Mouse (Mus musculus): ENCODE results near the gene Degs2. TPM values are rescaled to one million over a fixed set of nuclear protein-coding genes. Genes with fewer than 3 reads are reported as not detected.
A peak's percentile ranks its signal among the peaks of the same experiment; 100 is the strongest.

The Degs2 gene
- polyA plus RNA-seq, 1 experiment from 2014 or later, result 1.2 TPM

- H3K4me1 ChIP-seq (ENCODE audit: control insufficient read depth, low read depth, low read length), result peaks cover 5% of the 10 kb centered on the region
- no peak overlapping the region for H3K4me2 ChIP-seq (ENCODE audit: low read depth, low read length)
- H3K36me3 ChIP-seq (ENCODE audit: control insufficient read depth, insufficient read depth), result no peaks in the 10 kb centered on the region
- no peak overlapping the region for H3K9ac ChIP-seq (ENCODE audit: low read depth, low read length)
- no peak for ATAC-seq (ENCODE audit: low read depth)
- no peaks in the 10 kb centered on the region for H3K9me3 ChIP-seq (replicated peaks; ENCODE audit: control insufficient read depth, low read length)
- 19% methylated on average over 11 of the region's 11 CpGs for WGBS (ENCODE audit: insufficient replicate concordance)
- no peak overlapping the region for H3K4me3 ChIP-seq (ENCODE audit: low read depth, low read length)
- H3K27me3 ChIP-seq (ENCODE audit: control insufficient read depth, insufficient read depth, low read depth, low read length), result no peaks in the 10 kb centered on the region
- H3K27ac ChIP-seq (ENCODE audit: low read length), result no peak overlapping the region
Observed at GRCm38 (mm10) chr12:108653358-108654335, 48.5 kb downstream of the Degs2 start.

- Histone ChIP-seq H3K4me2 (ENCODE audit: low read depth, low read length) (no peak overlapping the region), H3K36me3 (ENCODE audit: control insufficient read depth, insufficient read depth) (no peaks in the 10 kb centered on the region), H3K4me3 (ENCODE audit: low read depth, low read length) (no peak overlapping the region), H3K9me3 (replicated peaks; ENCODE audit: control insufficient read depth, low read length) (no peaks in the 10 kb centered on the region), H3K4me1 (ENCODE audit: control insufficient read depth, low read depth, low read length) (peaks cover 5% of the 10 kb centered on the region), H3K27me3 (ENCODE audit: control insufficient read depth, insufficient read depth, low read depth, low read length) (no peaks in the 10 kb centered on the region), H3K9ac (ENCODE audit: low read depth, low read length) (no peak overlapping the region), H3K27ac (ENCODE audit: low read length) (no peak overlapping the region)
- 55% methylated on average over 7 of the region's 7 CpGs for WGBS (ENCODE audit: insufficient replicate concordance)
- ATAC-seq (ENCODE audit: low read depth), result peak; percentile 41; the same call in 1 of the 2 replicates
Observed at GRCm38 (mm10) chr12:108651053-108651660, 51.0 kb downstream of the Degs2 start.

GRCm38 (mm10) chr12:108647784-108648183, 54.3 kb downstream of the Degs2 start:
- ATAC-seq (ENCODE audit: low read depth), result no peak
- Histone ChIP-seq H3K9me3 (replicated peaks; ENCODE audit: control insufficient read depth, low read length) (no peaks in the 10 kb centered on the region), H3K27ac (ENCODE audit: low read length) (no peak overlapping the region), H3K9ac (ENCODE audit: low read depth, low read length) (no peak overlapping the region), H3K4me1 (ENCODE audit: control insufficient read depth, low read depth, low read length) (no peaks in the 10 kb centered on the region), H3K4me3 (ENCODE audit: low read depth, low read length) (no peak overlapping the region), H3K4me2 (ENCODE audit: low read depth, low read length) (no peak overlapping the region), H3K27me3 (ENCODE audit: control insufficient read depth, insufficient read depth, low read depth, low read length) (no peaks in the 10 kb centered on the region), H3K36me3 (ENCODE audit: control insufficient read depth, insufficient read depth) (no peaks in the 10 kb centered on the region)

DNA sequence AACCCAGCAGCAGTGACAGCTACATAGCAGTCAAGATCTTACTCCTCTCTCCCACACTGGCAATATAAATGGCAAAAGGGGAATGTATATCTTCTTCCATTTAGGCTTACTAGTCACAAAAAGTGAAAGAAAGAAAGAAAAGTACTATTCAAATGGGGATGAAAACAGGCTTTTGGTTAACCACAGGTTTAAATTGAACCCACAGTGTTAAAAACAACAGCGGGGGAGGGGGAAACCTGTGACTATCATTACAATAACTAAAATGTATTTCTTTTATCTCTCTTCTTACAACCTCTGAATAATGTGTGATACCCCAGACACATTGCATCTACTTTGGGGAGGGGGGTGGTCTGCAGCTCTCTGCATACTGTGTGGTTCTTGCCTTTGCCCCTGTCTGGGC, 55.9 kb downstream of the Degs2 start:
- no peak for ATAC-seq (ENCODE audit: low read depth)
- WGBS (ENCODE audit: insufficient replicate concordance), result 70% methylated on average over 1 of the region's 1 CpGs
- Histone ChIP-seq H3K9ac (ENCODE audit: low read depth, low read length) (no peak overlapping the region), H3K27me3 (ENCODE audit: control insufficient read depth, insufficient read depth, low read depth, low read length) (no peaks in the 10 kb centered on the region), H3K9me3 (replicated peaks; ENCODE audit: control insufficient read depth, low read length) (no peaks in the 10 kb centered on the region), H3K36me3 (ENCODE audit: control insufficient read depth, insufficient read depth) (no peaks in the 10 kb centered on the region), H3K27ac (ENCODE audit: low read length) (no peak overlapping the region), H3K4me3 (ENCODE audit: low read depth, low read length) (no peak overlapping the region), H3K4me1 (ENCODE audit: control insufficient read depth, low read depth, low read length) (no peaks in the 10 kb centered on the region), H3K4me2 (ENCODE audit: low read depth, low read length) (no peak overlapping the region)

DNA sequence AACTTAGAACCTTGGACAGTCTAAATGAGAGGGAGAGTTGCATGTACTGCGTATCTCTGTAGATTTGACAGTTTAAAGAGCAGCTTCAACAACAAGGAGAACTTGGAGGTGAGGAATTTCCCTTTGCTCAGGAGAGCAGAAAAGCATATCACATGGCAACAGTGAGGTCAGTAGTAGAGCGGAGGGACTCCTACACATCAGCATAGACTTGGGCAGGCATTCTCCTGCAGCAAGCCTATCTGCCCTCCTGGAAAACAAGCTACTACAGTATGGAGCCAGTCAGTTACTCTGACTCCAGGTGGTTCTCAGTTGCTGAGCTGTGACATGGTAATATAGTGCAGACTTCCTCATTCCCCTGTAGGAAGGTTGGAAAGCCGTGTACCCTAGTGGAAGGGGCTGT, 60.1 kb downstream of the Degs2 start:
- no peak overlapping the region for H3K4me3 ChIP-seq (ENCODE audit: low read depth, low read length)
- H3K27me3 ChIP-seq (ENCODE audit: control insufficient read depth, insufficient read depth, low read depth, low read length), result no peaks in the 10 kb centered on the region
- H3K27ac ChIP-seq (ENCODE audit: low read length), result no peak overlapping the region
- no peak for ATAC-seq (ENCODE audit: low read depth)
- no peaks in the 10 kb centered on the region for H3K9me3 ChIP-seq (replicated peaks; ENCODE audit: control insufficient read depth, low read length)
- no peak overlapping the region for H3K9ac ChIP-seq (ENCODE audit: low read depth, low read length)
- 59% methylated on average over 3 of the region's 3 CpGs for WGBS (ENCODE audit: insufficient replicate concordance)
- no peaks in the 10 kb centered on the region; the same call in 1 of the 2 replicates for H3K4me1 ChIP-seq (ENCODE audit: control insufficient read depth, low read depth, low read length)
- no peaks in the 10 kb centered on the region for H3K36me3 ChIP-seq (ENCODE audit: control insufficient read depth, insufficient read depth)
- H3K4me2 ChIP-seq (ENCODE audit: low read depth, low read length), result no peak overlapping the region

GRCm38 (mm10) chr12:108639126-108639525, 63.0 kb downstream of the Degs2 start:
- Histone ChIP-seq H3K36me3 (ENCODE audit: control insufficient read depth, insufficient read depth) (no peaks in the 10 kb centered on the region), H3K9me3 (replicated peaks; ENCODE audit: control insufficient read depth, low read length) (no peaks in the 10 kb centered on the region), H3K4me1 (ENCODE audit: control insufficient read depth, low read depth, low read length) (no peaks in the 10 kb centered on the region; the same call in 1 of the 2 replicates), H3K27ac (ENCODE audit: low read length) (no peak overlapping the region), H3K4me3 (ENCODE audit: low read depth, low read length) (no peak overlapping the region), H3K4me2 (ENCODE audit: low read depth, low read length) (no peak overlapping the region), H3K27me3 (ENCODE audit: control insufficient read depth, insufficient read depth, low read depth, low read length) (no peaks in the 10 kb centered on the region), H3K9ac (ENCODE audit: low read depth, low read length) (no peak overlapping the region)
- 50% methylated on average over 3 of the region's 3 CpGs for WGBS (ENCODE audit: insufficient replicate concordance)
- ATAC-seq (ENCODE audit: low read depth), result peak; percentile 56

GRCm38 (mm10) chr12:108637440-108637839, 64.7 kb downstream of the Degs2 start:
- Histone ChIP-seq H3K4me3 (ENCODE audit: low read depth, low read length) (no peak overlapping the region), H3K4me2 (ENCODE audit: low read depth, low read length) (no peak overlapping the region)
- ATAC-seq (ENCODE audit: low read depth), result no peak

GRCm38 (mm10) chr12:108635501-108635900, 66.6 kb downstream of the Degs2 start:
- Histone ChIP-seq H3K4me3 (ENCODE audit: low read depth, low read length) (peak overlapping the region; percentile 33), H3K27me3 (ENCODE audit: control insufficient read depth, insufficient read depth, low read depth, low read length) (no peaks in the 10 kb centered on the region), H3K27ac (ENCODE audit: low read length) (peak overlapping the region; percentile 56), H3K9ac (ENCODE audit: low read depth, low read length) (0 out of 2 replicates have a peak overlapping the region, but pooled peaks have one; percentile 10), H3K9me3 (replicated peaks; ENCODE audit: control insufficient read depth, low read length) (no peaks in the 10 kb centered on the region), H3K4me1 (ENCODE audit: control insufficient read depth, low read depth, low read length) (peaks cover 10% of the 10 kb centered on the region), H3K4me2 (ENCODE audit: low read depth, low read length) (no peak overlapping the region), H3K36me3 (ENCODE audit: control insufficient read depth, insufficient read depth) (no peaks in the 10 kb centered on the region)
- WGBS (ENCODE audit: insufficient replicate concordance), result 29% methylated on average over 4 of the region's 4 CpGs
- ATAC-seq (ENCODE audit: low read depth), result no peak

More at GRCm38 (mm10) chr12:108637440-108637839, 64.7 kb downstream of the Degs2 start:
- Histone ChIP-seq H3K27ac (ENCODE audit: low read length) (no peak overlapping the region), H3K27me3 (ENCODE audit: control insufficient read depth, insufficient read depth, low read depth, low read length) (no peaks in the 10 kb centered on the region), H3K4me1 (ENCODE audit: control insufficient read depth, low read depth, low read length) (no peaks in the 10 kb centered on the region; the same call in 1 of the 2 replicates), H3K36me3 (ENCODE audit: control insufficient read depth, insufficient read depth) (no peaks in the 10 kb centered on the region), H3K9me3 (replicated peaks; ENCODE audit: control insufficient read depth, low read length) (no peaks in the 10 kb centered on the region), H3K9ac (ENCODE audit: low read depth, low read length) (no peak overlapping the region)
- WGBS (ENCODE audit: insufficient replicate concordance), result 48% methylated on average over 5 of the region's 5 CpGs

GRCm38 (mm10) chr12:108634031-108634430, 68.1 kb downstream of the Degs2 start:
- no peak for ATAC-seq (ENCODE audit: low read depth)
- WGBS (ENCODE audit: insufficient replicate concordance), result 67% methylated on average over 1 of the region's 1 CpGs

More at GRCm38 (mm10) chr12:108634031-108634430, 68.1 kb downstream of the Degs2 start:
- H3K9me3 ChIP-seq (replicated peaks; ENCODE audit: control insufficient read depth, low read length), result no peaks in the 10 kb centered on the region
- H3K4me2 ChIP-seq (ENCODE audit: low read depth, low read length), result no peak overlapping the region
- no peak overlapping the region for H3K4me3 ChIP-seq (ENCODE audit: low read depth, low read length)
- H3K4me1 ChIP-seq (ENCODE audit: control insufficient read depth, low read depth, low read length), result peaks cover 10% of the 10 kb centered on the region
- no peak overlapping the region for H3K27ac ChIP-seq (ENCODE audit: low read length)
- no peaks in the 10 kb centered on the region for H3K27me3 ChIP-seq (ENCODE audit: control insufficient read depth, insufficient read depth, low read depth, low read length)
- H3K9ac ChIP-seq (ENCODE audit: low read depth, low read length), result no peak overlapping the region
- no peaks in the 10 kb centered on the region for H3K36me3 ChIP-seq (ENCODE audit: control insufficient read depth, insufficient read depth)
